Mouse (Mus musculus) cerebellum, adult 2 months (tissue): ENCODE measurements around the gene Steap3.

ENCODE experiments used
- CTCF ChIP-seq: fragments of 200-500 bp; IDR thresholded peaks from 2 replicates; pipeline ENCODE4 v1.5.1; 2011; ENCODE audit warnings: low read depth, mild to moderate bottlenecking, control low read depth, low read length, moderate library complexity, borderline replicate concordance; ENCODE audit not compliant: insufficient read depth
- POLR2A ChIP-seq: fragments of 200-500 bp; IDR thresholded peaks from 2 replicates; pipeline ENCODE4 v1.6.1; 2011; ENCODE audit warnings: low read length, control low read depth, borderline replicate concordance; ENCODE audit not compliant: insufficient read depth

DNA sequence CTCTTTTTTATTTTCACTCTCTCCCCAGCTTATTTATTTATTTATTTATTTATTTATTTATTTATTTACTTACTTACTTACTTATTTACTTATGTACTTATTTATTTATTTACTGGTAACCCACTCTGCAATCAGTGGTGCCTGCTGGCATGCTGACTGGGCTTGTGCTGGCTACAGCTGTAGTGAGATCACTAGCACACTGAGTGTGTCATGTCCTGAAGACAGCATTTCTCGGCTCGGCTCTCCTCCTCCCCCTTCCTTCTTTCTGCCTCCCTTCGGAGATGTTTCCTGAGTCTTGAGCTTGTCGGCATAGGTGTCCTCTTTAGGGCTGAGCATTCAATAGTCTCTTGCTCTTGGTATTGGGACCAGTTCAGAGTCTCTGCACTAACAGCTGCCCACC lies 73.6 kb downstream of the Steap3 start:
- TF ChIP-seq CTCF (no peak), POLR2A (no peak)
